Mouse (Mus musculus) CD8-positive naive resting alpha-beta T cell, adult 57 days (primary cell): ENCODE results near the gene Ctrb1. TPM values are rescaled to one million over a fixed set of nuclear protein-coding genes. Genes with fewer than 3 reads are reported as not detected.

Experiments
- total RNA-seq: library from RNA; stranded (reverse); gene quantifications from one replicate; pipeline ENCODE4 v1.2.4, GENCODE M21; 2023

Gene Ctrb1
- 24.3 TPM for total RNA-seq

GRCm38 (mm10) chr8:111690960-111691445, at the start of gene Ctrb1:
Gene Ctrb1 (minus strand): TSS chr8:111691010.

GRCm38 (mm10) chr8:111643264-111644141, 47.3 kb downstream of the Ctrb1 start, which contains the start of gene Zfp1:
Gene Zfp1 (plus strand): TSS chr8:111643401.

Other genes starting within 250 kb of the Ctrb1 start
- 14.4 TPM for gene Wdr59, start 168.9 kb downstream of the Ctrb1 start, total RNA-seq
- gene Znrf1, start 154.9 kb downstream of the Ctrb1 start, total RNA-seq: 116 TPM
- 0.73 TPM for gene Ldhd, start 60.6 kb downstream of the Ctrb1 start, total RNA-seq
- gene Zfp1, start 47.6 kb downstream of the Ctrb1 start, total RNA-seq: 25.0 TPM
- not detected for gene Bcar1, start 52.8 kb upstream of the Ctrb1 start, total RNA-seq
- 37.2 TPM for gene Cfdp1, start 163.3 kb upstream of the Ctrb1 start, total RNA-seq
- gene Tmem170, start 185.7 kb upstream of the Ctrb1 start, total RNA-seq: 2.5 TPM
- gene Chst5, start 219.4 kb upstream of the Ctrb1 start, total RNA-seq: not detected
- gene Tmem231, start 242.9 kb upstream of the Ctrb1 start, total RNA-seq: 0.98 TPM
- 92.2 TPM for gene Gabarapl2, start 249.7 kb upstream of the Ctrb1 start, total RNA-seq